Mouse (Mus musculus) heart, embryonic 14.5 days (tissue): ENCODE results near the gene Ssh2. TPM values are rescaled to one million over a fixed set of nuclear protein-coding genes. Genes with fewer than 3 reads are reported as not detected.

Experiments
- ATAC-seq: fragments of 200-750 bp; cut with Nextera tagmentation; 2 replicates; pipeline ENCODE4 v1.8.0; 2017; ENCODE audit warnings: low read depth, moderate TSS enrichment; ENCODE audit not compliant: insufficient number of reproducible peaks, insufficient read depth, low FRiP score
- H3K27ac ChIP-seq, 2 experiments: fragments of 200-500 bp in 1 of 2; fragments of 300-500 bp in 1 of 2; sonication (generic) in 1 of 2; replicated peaks in 1 of 2; 2 replicates each; pipeline ENCODE4 v1.5.1; 2012 to 2014; ENCODE audit warnings: low read depth in 2 of 2, low read length in 2 of 2, control low read depth in 1 of 2, mild to moderate bottlenecking in 1 of 2, mixed read lengths in 1 of 2; ENCODE audit not compliant: control insufficient read depth in 1 of 2, insufficient read depth in 1 of 2
- H3K27me3 ChIP-seq: fragments of 300-500 bp; sonication (generic); 2 replicates; pipeline ENCODE4 v1.6.1; 2014; ENCODE audit warnings: mild to moderate bottlenecking, low read length, control low read depth; ENCODE audit not compliant: control insufficient read depth, insufficient read depth
- H3K36me3 ChIP-seq: fragments of 300-500 bp; sonication (generic); 2 replicates; pipeline ENCODE4 v1.6.1; 2014; ENCODE audit warnings: mild to moderate bottlenecking, control low read depth, low read length, mixed read lengths; ENCODE audit not compliant: control insufficient read depth, insufficient read depth
- H3K4me1 ChIP-seq, 2 experiments: fragments of 200-500 bp in 1 of 2; fragments of 300-500 bp in 1 of 2; sonication (generic) in 1 of 2; 2 replicates each; pipeline ENCODE4 v1.6.1; 2012 to 2014; ENCODE audit warnings: low read length in 2 of 2, control low read depth in 1 of 2, mixed read lengths in 1 of 2; ENCODE audit not compliant: control insufficient read depth in 2 of 2, insufficient read depth in 2 of 2
- H3K4me2 ChIP-seq: fragments of 300-500 bp; sonication (generic); 2 replicates; pipeline ENCODE4 v1.6.1; 2014; ENCODE audit warnings: mild to moderate bottlenecking, low read length
- H3K4me3 ChIP-seq, 2 experiments: fragments of 200-500 bp in 1 of 2; fragments of 300-500 bp in 1 of 2; sonication (generic) in 1 of 2; 2 replicates each; pipeline ENCODE4 v1.5.1; 2012 to 2014; ENCODE audit warnings: low read length in 2 of 2, mild to moderate bottlenecking in 2 of 2, control low read depth in 1 of 2, low read depth in 1 of 2, moderate library complexity in 1 of 2; ENCODE audit not compliant: control insufficient read depth in 1 of 2, insufficient read depth in 1 of 2
- H3K9ac ChIP-seq: fragments of 300-500 bp; sonication (generic); 2 replicates; pipeline ENCODE4 v1.6.1; 2014; ENCODE audit warnings: mild to moderate bottlenecking, low read length
- H3K9me3 ChIP-seq: fragments of 300-500 bp; sonication (generic); 2 replicates; pipeline ENCODE4 v1.6.1; 2016; ENCODE audit warnings: low read length, control low read depth; ENCODE audit not compliant: control insufficient read depth
- WGBS: fragments of 180-500 bp; shearing (Covaris S2); extraction: QIAGEN DNeasy Blood & Tissue Kit; methylation state at CpG from one replicate; pipeline ENCODE4 v1.1.7; 2014; 5-methylcytosine and 5-hydroxymethylcytosine counted together
- polyA plus RNA-seq: library from polyadenylated mRNA; unstranded; fragments of >200 nt; fragmentation: Nextera tagmentation; extraction: Ambion mirVana; gene quantifications from 2 replicates; pipeline ENCODE4 v1.2.1, GENCODE M21; 2014

Ssh2 gene
- polyA plus RNA-seq, 1 experiment from 2014 or later: 31.4 TPM

GRCm38 (mm10) chr11:77505291-77505980 is 289.3 kb downstream of the Ssh2 start:
- Histone ChIP-seq H3K9me3 (no peaks in the 10 kb centered on the region), H3K9ac (no peak overlapping the region), H3K4me3 (no peak overlapping the region), H3K4me2 (no peak overlapping the region), H3K36me3 (peaks cover 78% of the 10 kb centered on the region), H3K27ac (no peak overlapping the region), H3K27me3 (no peaks in the 10 kb centered on the region), H3K4me1 (peaks cover 8 to 25% of the 10 kb centered on the region in 2 experiments)
- ATAC-seq: no peak
- 86% methylated on average over 22 of the region's 22 CpGs for WGBS

GRCm38 (mm10) chr11:77506273-77506672 is 290.2 kb downstream of the Ssh2 start:
- H3K27ac ChIP-seq: no peak overlapping the region
- H3K9ac ChIP-seq: no peak overlapping the region
- H3K36me3 ChIP-seq: peaks cover 70% of the 10 kb centered on the region
- no peak overlapping the region for H3K4me2 ChIP-seq
- H3K9me3 ChIP-seq: no peaks in the 10 kb centered on the region
- WGBS: 85% methylated on average over 14 of the region's 14 CpGs
- peaks cover 8 to 23% of the 10 kb centered on the region in 2 experiments for H3K4me1 ChIP-seq
- no peak overlapping the region for H3K4me3 ChIP-seq
- no peak for ATAC-seq
- no peaks in the 10 kb centered on the region for H3K27me3 ChIP-seq

- no peaks in the 10 kb centered on the region for H3K27me3 ChIP-seq
- ATAC-seq: no peak
- no peak overlapping the region for H3K4me2 ChIP-seq
- H3K9ac ChIP-seq: no peak overlapping the region
- WGBS: 89% methylated on average over 6 of the region's 6 CpGs
- peaks cover 65% of the 10 kb centered on the region for H3K36me3 ChIP-seq
- peaks cover 8 to 26% of the 10 kb centered on the region in 2 experiments for H3K4me1 ChIP-seq
- H3K9me3 ChIP-seq: no peaks in the 10 kb centered on the region
- H3K27ac ChIP-seq: no peak overlapping the region
- no peak overlapping the region for H3K4me3 ChIP-seq
Observed at GRCm38 (mm10) chr11:77506941-77507340, 290.9 kb downstream of the Ssh2 start.

- Histone ChIP-seq H3K36me3 (peaks cover 60% of the 10 kb centered on the region), H3K27ac (peak overlapping the region; percentile 19 to 29; a peak in 2 of 4 replicates), H3K9ac (no peak overlapping the region), H3K27me3 (no peaks in the 10 kb centered on the region), H3K9me3 (no peaks in the 10 kb centered on the region), H3K4me1 (peaks cover 9 to 30% of the 10 kb centered on the region in 2 experiments), H3K4me3 (no peak overlapping the region), H3K4me2 (no peak overlapping the region)
- WGBS: 67% methylated on average over 4 of the region's 4 CpGs
- no peak for ATAC-seq
Observed at GRCm38 (mm10) chr11:77507426-77507825, 291.3 kb downstream of the Ssh2 start.

- H3K36me3 ChIP-seq: peaks cover 51% of the 10 kb centered on the region
- WGBS: 22% methylated on average over 47 of the region's 49 CpGs
- H3K9me3 ChIP-seq: no peaks in the 10 kb centered on the region
- peak; percentile 48 for ATAC-seq
- peaks cover 11 to 24% of the 10 kb centered on the region in 2 experiments for H3K4me1 ChIP-seq
- H3K4me3 ChIP-seq: peak overlapping the region; percentile 39 to 47
- peak overlapping the region; percentile 92 for H3K4me2 ChIP-seq
- H3K9ac ChIP-seq: peak overlapping the region; percentile 80
- peak overlapping the region; percentile 10 to 76; a peak in 3 of 4 replicates for H3K27ac ChIP-seq
- no peaks in the 10 kb centered on the region for H3K27me3 ChIP-seq
Observed at GRCm38 (mm10) chr11:77508068-77509021, 292.3 kb downstream of the Ssh2 start.

Other genes with a start within 250 kb of the Ssh2 start
- gene Slc6a4, start 217.7 kb upstream of the Ssh2 start, polyA plus RNA-seq: 0.47 and 0.49 TPM in 2 replicates
- gene Nsrp1, start 137.9 kb upstream of the Ssh2 start, polyA plus RNA-seq: 44.6 and 48.0 TPM in 2 replicates
- 0.43 and 0.57 TPM in 2 replicates for gene Efcab5, start 27.3 kb upstream of the Ssh2 start, polyA plus RNA-seq
- gene Coro6, start 246.1 kb downstream of the Ssh2 start, polyA plus RNA-seq: 55.5 and 59.6 TPM in 2 replicates